Mouse (Mus musculus) monocyte, adult 5-6 weeks (primary cell): ENCODE measurements around the gene H2-Q2. TPM values are rescaled to one million over a fixed set of nuclear protein-coding genes. Genes with fewer than 3 reads are reported as not detected.
"Not testable (repeated sequence)": the region's sequence is repeated elsewhere in the genome, so short reads cannot be mapped to it uniquely, and the experiment has no call there.

Experiments
- ATAC-seq: fragments of 153-309, 156-312 bp; replicated peaks from 2 replicates; pipeline ENCODE4 v1.8.0; 2017; ENCODE audit warnings: mild to moderate bottlenecking; ENCODE audit not compliant: low TSS enrichment, insufficient number of reproducible peaks, severe bottlenecking, poor library complexity, low FRiP score
- total RNA-seq: library from RNA; stranded (forward); fragments of 200-1000, 200-491, 200-594 nt; gene quantifications from 3 replicates; pipeline ENCODE4 v1.2.3, GENCODE M21; 2017

The H2-Q2 gene
- total RNA-seq, result not detected in 3 replicates

DNA sequence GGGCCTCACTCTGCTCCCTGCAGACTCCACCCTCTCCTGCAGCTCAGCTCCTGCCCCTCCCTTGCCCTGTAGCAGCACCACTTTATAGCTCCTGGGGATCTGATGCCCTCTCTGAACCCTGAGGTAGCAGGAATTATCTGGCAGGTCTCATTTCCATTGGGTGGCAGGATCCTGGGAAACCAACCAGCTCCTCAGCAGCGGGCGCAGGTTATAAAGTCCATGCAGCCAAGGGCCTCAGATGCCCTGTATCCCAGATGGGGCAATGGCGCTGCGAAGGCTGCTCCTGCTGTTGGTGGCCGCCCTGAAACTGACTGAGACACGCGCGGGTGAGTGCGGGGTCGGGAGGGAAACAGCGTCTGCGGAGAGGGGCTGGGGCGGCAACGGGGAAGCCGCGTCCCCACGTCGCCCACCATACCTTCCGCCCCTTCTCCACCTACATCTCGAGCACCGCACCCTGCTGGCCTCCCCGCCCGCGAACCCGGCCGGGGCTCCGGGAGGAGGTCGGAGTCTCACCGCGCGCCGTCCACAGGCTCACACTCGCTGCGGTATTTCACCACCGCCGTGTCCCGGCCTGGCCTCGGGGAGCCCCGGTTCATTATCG lies at the start of gene H2-Q2:
Gene H2-Q2, plus strand, starts transcription at position 172 of the 601 bp plus-strand sequence.
- ATAC-seq, result no peak

DNA sequence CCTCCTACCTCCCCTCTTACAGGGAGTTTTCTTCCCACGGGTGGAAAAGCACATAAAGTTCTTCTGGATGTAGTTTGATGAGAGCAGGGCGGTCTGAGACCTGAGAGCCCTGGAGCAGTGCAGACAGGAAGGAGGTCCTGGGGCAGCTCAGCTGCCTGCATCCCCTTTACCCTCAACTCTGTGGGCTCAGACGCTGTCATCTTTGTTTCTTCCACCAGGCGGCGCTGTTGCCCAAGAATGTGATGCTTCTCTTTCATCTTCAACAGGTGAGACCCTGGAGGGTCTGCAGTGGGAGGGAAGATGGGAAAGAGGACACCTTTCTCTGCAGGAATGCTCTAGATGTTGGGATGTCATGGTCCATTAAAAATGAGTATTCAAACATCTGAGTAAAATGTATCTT lies 46.2 kb upstream of the H2-Q2 start:
- 0 out of 2 replicates have a peak, but pooled peaks have one; percentile 46 for ATAC-seq

DNA sequence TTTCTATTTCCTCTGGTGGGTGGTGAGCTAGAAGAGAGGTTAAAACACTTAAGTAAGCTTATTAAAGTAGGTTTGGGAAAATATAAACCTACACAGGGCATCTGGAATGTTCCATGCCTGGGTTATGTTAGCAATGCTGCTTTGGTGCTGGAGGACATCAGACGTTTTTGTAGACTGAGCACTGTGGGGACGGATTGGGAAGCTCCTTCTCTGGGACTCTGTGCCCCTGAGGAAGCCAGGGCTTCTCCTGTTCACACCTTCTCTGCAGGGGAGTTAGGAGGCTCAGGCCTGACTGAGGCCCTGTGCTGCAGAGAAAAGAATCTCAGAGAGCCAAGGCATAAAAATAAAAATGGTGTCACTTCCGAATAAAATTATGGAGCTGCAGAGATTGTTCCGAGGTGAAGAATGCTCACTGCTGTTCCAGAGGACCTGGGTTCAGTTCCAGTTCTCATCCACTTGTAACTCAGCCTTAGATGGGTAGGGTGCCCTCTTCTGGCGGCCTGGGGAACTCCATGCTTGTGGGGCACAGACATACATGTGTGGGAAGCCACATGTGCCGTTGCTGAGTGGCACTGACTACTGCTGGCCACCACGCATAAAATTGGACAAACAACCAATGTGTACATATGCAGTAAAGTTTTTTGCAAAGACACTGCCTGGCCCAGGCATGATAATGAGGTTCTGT lies 41.6 kb upstream of the H2-Q2 start:
- ATAC-seq, result not testable (repeated sequence)

GRCm38 (mm10) chr17:35301645-35302258 lies 40.3 kb upstream of the H2-Q2 start:
- peak; percentile 69 for ATAC-seq

DNA sequence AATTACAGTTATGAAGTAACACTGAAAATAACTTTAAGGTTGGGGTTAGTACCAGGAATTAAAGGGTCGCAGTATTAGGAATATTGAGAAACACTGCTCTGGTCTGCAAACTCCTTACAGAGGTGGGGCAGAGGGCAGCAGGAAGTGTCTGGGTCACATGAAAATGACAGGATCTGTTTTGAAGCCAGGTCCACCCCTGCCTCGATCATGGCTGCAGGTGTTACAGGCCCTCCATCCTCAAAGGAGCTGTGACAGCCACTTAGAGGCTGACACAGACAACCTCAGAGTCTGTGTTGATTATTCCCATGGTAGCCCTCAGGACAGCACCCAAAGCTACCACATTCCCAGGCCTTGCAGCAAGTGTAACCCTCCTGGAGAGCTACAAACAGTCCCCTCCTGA lies 38.8 kb upstream of the H2-Q2 start:
- no peak for ATAC-seq

GRCm38 (mm10) chr17:35303756-35304350 lies 38.2 kb upstream of the H2-Q2 start:
- ATAC-seq, result no peak

DNA sequence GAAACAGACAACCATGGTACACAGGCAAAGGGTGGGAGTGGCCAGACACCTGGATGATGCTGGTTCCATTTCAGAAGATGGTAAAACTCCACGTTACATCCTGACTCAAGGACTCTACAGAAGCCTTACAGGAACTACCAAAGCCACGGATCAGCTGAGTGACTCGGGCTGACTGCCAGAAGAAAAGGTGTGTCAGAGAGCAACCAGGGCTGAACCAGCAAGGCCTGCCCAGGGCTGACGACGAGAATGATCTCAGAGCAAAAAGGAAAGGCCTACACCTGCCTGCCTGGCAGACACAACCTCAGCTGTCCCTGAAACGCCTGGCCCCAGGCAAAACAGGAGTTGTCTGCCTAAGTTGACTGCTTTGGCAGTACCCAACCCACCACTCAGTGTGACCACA lies 37.6 kb upstream of the H2-Q2 start:
- ATAC-seq, result no peak

GRCm38 (mm10) chr17:35304921-35305320 lies 37.1 kb upstream of the H2-Q2 start:
- not testable (repeated sequence) for ATAC-seq

DNA sequence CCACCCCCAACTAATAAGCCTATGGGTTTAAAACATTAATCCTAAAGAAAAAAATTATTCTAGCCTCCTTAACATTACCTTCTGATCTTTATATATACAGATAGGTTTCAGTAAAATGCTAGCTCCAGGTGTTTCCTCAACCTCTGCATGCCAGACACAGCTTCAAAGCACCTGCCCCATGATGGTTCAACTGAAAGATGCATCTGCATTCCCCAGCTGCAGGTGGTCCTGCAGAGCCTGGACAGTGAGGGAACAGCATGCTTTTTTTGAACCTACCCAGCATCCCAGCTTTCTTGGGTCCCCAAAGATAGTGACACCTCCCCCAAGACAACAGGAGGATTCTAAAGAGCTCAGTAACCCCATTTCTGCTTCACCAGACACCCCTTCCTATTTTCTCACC lies 23.4 kb upstream of the H2-Q2 start:
- ATAC-seq, result no peak

DNA sequence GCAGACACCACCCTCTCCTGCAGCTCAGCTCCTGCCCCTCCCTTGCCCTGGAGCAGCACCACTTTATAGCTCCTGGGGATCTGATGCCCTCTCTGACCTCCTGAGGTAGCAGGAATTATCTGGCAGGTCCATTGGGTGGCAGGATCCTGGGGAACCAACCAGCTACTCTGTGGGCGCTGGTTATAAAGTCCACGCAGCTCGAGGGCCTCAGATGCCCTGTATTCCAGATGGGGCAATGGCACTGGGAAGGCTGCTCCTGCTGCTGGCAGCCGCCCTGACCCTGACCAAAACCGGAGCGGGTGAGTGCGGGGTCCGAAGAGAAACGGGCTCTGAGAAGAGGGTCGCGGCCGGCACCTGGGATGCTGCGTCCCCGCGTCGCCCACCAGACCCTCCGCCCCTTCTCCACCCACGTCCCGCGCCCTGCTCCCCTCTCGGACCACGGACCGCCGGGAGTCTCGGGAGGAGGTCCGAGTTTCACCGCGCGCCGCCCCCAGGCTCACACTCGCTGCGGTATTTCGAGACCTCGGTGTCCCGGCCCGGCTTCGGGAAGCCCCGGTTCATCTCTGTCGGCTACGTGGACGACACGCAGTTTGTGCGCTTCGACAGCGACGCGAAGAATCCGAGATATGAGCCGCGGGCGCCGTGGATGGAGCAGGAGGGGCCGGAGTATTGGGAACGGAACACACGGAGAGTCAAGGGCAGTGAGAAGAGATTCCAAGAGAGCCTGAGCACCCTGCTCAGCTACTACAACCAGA lies 21.5 kb upstream of the H2-Q2 start, which contains the start of gene H2-Q1:
Gene H2-Q1, plus strand, starts transcription at position 79 of the 755 bp plus-strand sequence.
- no peak for ATAC-seq

DNA sequence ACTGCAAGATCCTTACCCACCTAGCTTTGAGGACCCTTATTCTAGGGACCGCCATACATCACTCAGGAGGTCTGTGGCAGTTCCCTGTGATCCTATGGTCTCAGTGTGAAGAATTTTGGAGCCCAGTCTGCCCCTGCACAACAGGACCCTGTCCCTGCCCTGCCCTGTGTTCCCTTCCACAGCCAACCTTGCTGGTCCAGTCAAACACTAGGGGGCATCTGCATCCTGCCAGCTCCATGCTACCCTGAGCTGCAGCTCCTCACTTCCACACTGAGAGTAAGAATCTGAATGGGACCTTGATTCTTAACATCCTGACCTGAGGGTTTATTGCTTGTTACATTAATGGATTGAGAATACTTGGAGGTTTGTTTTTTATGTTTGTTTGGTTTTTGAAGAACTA lies 16.9 kb upstream of the H2-Q2 start:
- ATAC-seq, result not testable (repeated sequence)

GRCm38 (mm10) chr17:35326000-35326399 lies 16.0 kb upstream of the H2-Q2 start:
- ATAC-seq, result not testable (repeated sequence)

DNA sequence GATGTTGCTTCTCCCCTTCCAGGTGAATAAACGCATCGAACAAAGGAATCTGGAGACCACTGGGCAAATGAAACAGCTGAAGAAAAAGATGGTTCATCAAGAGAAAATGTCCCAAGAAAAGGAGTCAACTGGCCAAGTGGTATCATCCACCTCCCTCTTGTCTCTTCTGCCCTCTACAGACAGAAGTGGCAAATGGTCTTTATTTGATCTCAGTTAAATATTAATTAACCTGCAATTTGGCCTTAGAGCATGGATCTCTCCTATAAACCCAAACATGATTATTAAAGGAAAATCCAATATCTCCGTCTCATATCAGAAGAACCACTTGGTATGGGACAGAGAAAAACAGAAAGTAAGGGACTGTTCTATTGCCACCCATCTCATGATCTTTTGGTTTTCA lies 12.3 kb upstream of the H2-Q2 start:
- not testable (repeated sequence) for ATAC-seq

DNA sequence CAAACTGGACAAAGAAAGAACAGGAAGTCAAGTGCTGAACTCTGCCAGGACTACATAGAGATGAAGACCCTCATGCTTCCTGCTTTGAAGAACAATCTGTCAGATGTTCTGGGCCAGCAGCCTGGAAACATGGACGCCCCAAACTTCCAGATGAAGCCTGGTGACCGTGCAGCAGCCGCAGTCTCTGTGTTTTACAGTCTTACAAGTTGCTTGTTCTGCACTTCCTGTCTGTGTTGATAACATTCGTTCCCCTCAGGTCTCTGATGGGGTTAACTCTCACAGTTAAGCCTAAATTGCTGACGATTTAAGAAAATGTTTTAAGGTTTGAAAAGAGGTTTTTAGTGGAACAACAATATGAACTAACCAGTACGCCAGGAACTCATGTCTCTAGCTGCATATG lies 10.5 kb upstream of the H2-Q2 start:
- not testable (repeated sequence) for ATAC-seq

GRCm38 (mm10) chr17:35342711-35343476 lies 852 bp downstream of the H2-Q2 start:
- 0 out of 2 replicates have a peak, but pooled peaks have one; percentile 43 for ATAC-seq

- not testable (repeated sequence) for ATAC-seq
Measured at GRCm38 (mm10) chr17:35347659-35348058, 5.6 kb downstream of the H2-Q2 start.

GRCm38 (mm10) chr17:35353275-35353674 lies 11.2 kb downstream of the H2-Q2 start:
- ATAC-seq, result not testable (repeated sequence)

GRCm38 (mm10) chr17:35354071-35354470 lies 12.0 kb downstream of the H2-Q2 start:
- no peak for ATAC-seq
